Mouse (Mus musculus) neutrophil, adult 65 days (primary cell): ENCODE data around the gene Morc1. TPM values are rescaled to one million over a fixed set of nuclear protein-coding genes. Genes with fewer than 3 reads are reported as not detected.

ENCODE experiments used
- total RNA-seq: library from RNA; stranded (reverse); gene quantifications from 2 replicates; pipeline ENCODE4 v1.2.4, GENCODE M21; 2023

Gene Morc1
- total RNA-seq: not detected in 2 replicates

DNA sequence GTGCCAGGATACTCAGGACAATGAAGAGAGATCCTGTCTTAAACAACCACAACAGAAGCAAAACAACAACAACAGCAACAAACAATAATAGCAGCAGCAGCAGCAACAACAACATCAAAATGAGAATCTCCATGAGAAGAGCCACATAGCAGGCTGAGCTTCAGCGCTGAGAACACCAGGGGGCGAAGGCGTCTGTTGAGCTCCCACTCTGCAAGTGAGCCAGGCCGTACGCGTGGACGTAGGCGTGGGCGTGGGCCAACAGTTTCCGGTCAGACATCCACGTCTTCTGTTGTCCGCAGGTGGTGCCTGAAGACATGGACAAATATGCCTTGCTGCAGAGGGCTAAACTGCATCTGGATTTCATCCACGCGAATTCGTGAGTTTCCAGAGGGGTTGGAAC is at the start of gene Morc1:
Gene Morc1, plus strand, starts transcription at position 211 of the 400 bp plus-strand sequence.

DNA sequence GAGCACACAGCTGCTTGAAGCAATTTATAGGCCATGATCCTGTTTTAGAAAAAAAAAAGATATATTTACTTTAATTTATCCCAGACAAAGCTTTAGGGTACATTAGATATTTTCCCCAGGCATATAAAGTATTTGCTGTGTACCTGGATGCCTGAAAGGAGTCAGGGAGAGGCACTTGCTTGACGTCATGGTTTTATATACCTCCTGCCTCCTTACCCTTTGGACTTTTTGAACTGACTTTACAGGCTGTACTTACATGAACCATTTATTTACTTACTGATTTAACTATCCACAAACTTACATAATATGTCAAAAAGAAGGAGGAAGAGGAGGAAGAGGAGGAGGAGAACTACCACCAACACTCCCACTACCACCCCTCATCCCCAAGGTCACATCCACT is 18.8 kb upstream of the Morc1 start, which contains the start of gene Gm5485:
Gene Gm5485, minus strand, starts transcription at position 171 of the 400 bp plus-strand sequence.

Other genes starting within 250 kb of the Morc1 start
- not detected in 2 replicates for gene Dppa4, start 147.5 kb upstream of the Morc1 start, total RNA-seq
- gene Dppa2, start 127.3 kb upstream of the Morc1 start, total RNA-seq: not detected in 2 replicates
- gene Gm5485, start 18.8 kb upstream of the Morc1 start, total RNA-seq: not detected in 2 replicates